Mouse (Mus musculus): ENCODE results near the gene Elmo3.

DNA sequence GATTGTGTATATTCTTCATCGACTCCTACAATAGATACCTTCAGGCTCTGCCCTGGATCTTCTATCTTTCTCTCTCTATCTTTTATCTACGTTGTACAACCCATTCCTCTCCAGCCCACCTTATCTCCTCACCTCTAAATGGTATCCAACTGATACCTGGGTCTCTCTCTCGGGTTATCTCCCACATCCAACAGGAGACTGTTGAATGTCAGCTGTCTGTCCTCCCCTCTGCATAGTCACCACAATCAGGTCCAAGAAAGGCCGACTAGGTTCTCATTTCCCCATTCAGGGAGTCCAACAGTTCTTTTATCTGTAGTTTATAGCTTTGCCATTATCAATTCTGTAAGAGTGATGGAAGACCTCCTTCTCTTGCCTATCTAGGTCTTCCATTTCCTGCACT is 23.2 kb upstream of the Elmo3 start:
- TF ChIP-seq CTCF (IDR thresholded peaks at IDR 0.05 in 2 of 3, conservative IDR thresholded peaks at IDR 0.05 in 1 of 3; ENCODE audit: control insufficient read depth in 1 of 3, insufficient read depth in 1 of 3, low read depth in 2 of 3, low read length in 3 of 3, poor library complexity in 1 of 3, severe bottlenecking in 1 of 3), result no peak
- no peak for TF ChIP-seq HCFC1 (IDR thresholded peaks at IDR 0.05; ENCODE audit: low read depth, low read length)
- TF ChIP-seq NELFE (IDR thresholded peaks at IDR 0.05; ENCODE audit: low read depth, low read length), result no peak
- no peak for TF ChIP-seq TBP (IDR thresholded peaks at IDR 0.05; ENCODE audit: low read depth, low read length)
- TF ChIP-seq RCOR1 (IDR thresholded peaks at IDR 0.05; ENCODE audit: low read depth, low read length), result peak; percentile 29; the same call in 1 of the 2 replicates
- TF ChIP-seq MAX (IDR thresholded peaks at IDR 0.05; ENCODE audit: low read length), result no peak
- no peak for TF ChIP-seq USF1 (IDR thresholded peaks at IDR 0.05; ENCODE audit: low read depth, low read length)

Data from MEL (cell line).